Mouse (Mus musculus): ENCODE results near the gene Ehbp1.

- TF ChIP-seq CTCF (IDR thresholded peaks at IDR 0.05; ENCODE audit: borderline replicate concordance, insufficient read depth, low read length) (no peak), POLR2A (IDR thresholded peaks at IDR 0.05; ENCODE audit: low read depth, low read length) (no peak)
These were observed 32.7 kb upstream of the Ehbp1 start for GRCm38 (mm10) chr11:22374811-22375210.
